Mouse (Mus musculus) lung, embryonic 14.5 days (tissue): ENCODE data around the gene Nabp1. TPM values are rescaled to one million over a fixed set of nuclear protein-coding genes. Genes with fewer than 3 reads are reported as not detected.

Source experiments
- ATAC-seq: fragments of 200-750 bp; cut with Nextera tagmentation; 2 replicates; pipeline ENCODE4 v1.8.0; 2017; ENCODE audit warnings: mild to moderate bottlenecking, moderate TSS enrichment, moderate library complexity; ENCODE audit not compliant: insufficient read depth
- DNase-seq: peaks from one replicate; pipeline ENCODE4 v3.0.0-alpha.2; 2015
- H3K27ac ChIP-seq: fragments of 300-500 bp; sonication (generic); 2 replicates; pipeline ENCODE4 v1.5.1; 2014; ENCODE audit warnings: low read depth, mild to moderate bottlenecking, moderate library complexity
- H3K27me3 ChIP-seq: fragments of 300-500 bp; sonication (generic); 2 replicates; pipeline ENCODE4 v1.6.1; 2014; ENCODE audit warnings: low read length, control low read depth; ENCODE audit not compliant: insufficient read depth
- H3K36me3 ChIP-seq: fragments of 300-500 bp; sonication (generic); 2 replicates; pipeline ENCODE4 v1.6.1; 2014; ENCODE audit warnings: control low read depth; ENCODE audit not compliant: insufficient read depth
- H3K4me1 ChIP-seq: fragments of 300-500 bp; sonication (generic); 2 replicates; pipeline ENCODE4 v1.6.1; 2014; ENCODE audit warnings: antibody characterized with exemption, control low read depth; ENCODE audit not compliant: insufficient read depth
- H3K4me2 ChIP-seq: fragments of 300-500 bp; sonication (generic); 2 replicates; pipeline ENCODE4 v1.6.1; 2014; ENCODE audit warnings: mild to moderate bottlenecking
- H3K4me3 ChIP-seq: fragments of 300-500 bp; sonication (generic); 2 replicates; pipeline ENCODE4 v1.5.1; 2014; ENCODE audit warnings: low read depth, low read length
- H3K9ac ChIP-seq: fragments of 300-500 bp; sonication (generic); 2 replicates; pipeline ENCODE4 v1.6.1; 2014
- H3K9me3 ChIP-seq: fragments of 300-500 bp; sonication (generic); 2 replicates; pipeline ENCODE4 v1.6.1; 2016; ENCODE audit warnings: low read depth, low read length, control low read depth
- CTCF ChIP-seq: IDR thresholded peaks from 2 replicates; pipeline ENCODE4 v1.5.1; 2016; ENCODE audit warnings: antibody characterized with exemption, low read depth
- WGBS: fragments of 180-500 bp; shearing (Covaris S2); extraction: QIAGEN DNeasy Blood & Tissue Kit; methylation state at CpG from one replicate; pipeline ENCODE4 v1.1.7; 2014; 5-methylcytosine and 5-hydroxymethylcytosine counted together
- polyA plus RNA-seq: library from polyadenylated mRNA; unstranded; fragments of >200 nt; fragmentation: Nextera tagmentation; extraction: Ambion mirVana; gene quantifications from 2 replicates; pipeline ENCODE4 v1.2.1, GENCODE M21; 2014

Nabp1 gene
- polyA plus RNA-seq, 1 experiment from 2014 or later = 5.6 TPM

DNA sequence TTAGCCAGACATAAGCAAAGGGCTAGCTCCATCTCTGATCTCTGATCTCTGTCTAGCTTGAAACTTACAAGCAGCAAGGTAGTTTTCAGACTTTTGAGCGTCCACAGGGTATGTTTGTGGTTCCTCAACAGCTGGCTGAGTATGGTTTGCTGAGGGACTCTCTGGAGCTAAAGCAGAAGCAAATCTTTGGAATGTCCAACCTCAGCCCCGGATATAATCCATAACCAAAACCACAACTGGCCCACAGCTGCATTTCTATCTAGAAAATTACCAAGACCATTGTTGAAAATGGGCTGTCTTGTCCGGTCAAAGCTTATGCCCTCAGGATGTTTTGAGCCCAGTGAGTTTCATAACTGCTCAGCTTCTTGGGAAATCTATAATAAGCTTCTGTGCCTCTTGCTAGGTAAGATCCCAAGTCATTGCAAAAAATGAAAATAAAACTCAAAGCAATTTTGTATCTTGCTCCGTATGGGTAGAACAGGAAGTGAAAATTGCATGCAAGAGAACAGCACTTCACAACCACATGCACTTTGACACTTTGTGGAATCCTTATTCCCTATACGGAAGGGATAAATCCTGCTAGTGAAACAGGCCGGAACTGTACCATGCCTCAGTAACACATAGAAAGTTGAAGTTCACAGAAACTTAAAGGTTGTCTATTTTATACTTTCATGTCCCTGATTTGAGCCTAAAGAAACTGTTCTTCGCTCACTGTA, 15.5 kb upstream of the Nabp1 start:
- ATAC-seq = no peak
- TF ChIP-seq CTCF = no peak
- Histone ChIP-seq H3K27ac (no peak overlapping the region), H3K9ac (no peak overlapping the region), H3K9me3 (no peaks in the 10 kb centered on the region), H3K4me3 (no peak overlapping the region), H3K4me1 (no peaks in the 10 kb centered on the region), H3K27me3 (no peaks in the 10 kb centered on the region), H3K36me3 (no peaks in the 10 kb centered on the region), H3K4me2 (no peak overlapping the region)
- WGBS = 80% methylated on average over 7 of the region's 7 CpGs
- DNase-seq = no peak

- Histone ChIP-seq H3K27ac (no peak overlapping the region), H3K9ac (no peak overlapping the region)
- WGBS = 77% methylated on average over 1 of the region's 1 CpGs
These were observed 8.1 kb upstream of the Nabp1 start for GRCm38 (mm10) chr1:51486291-51486690.

GRCm38 (mm10) chr1:51480386-51480785, 2.2 kb upstream of the Nabp1 start:
- H3K4me1 ChIP-seq = no peaks in the 10 kb centered on the region
- no peak overlapping the region for H3K9ac ChIP-seq
- no peak for TF ChIP-seq CTCF
- no peak overlapping the region for H3K4me3 ChIP-seq
- H3K27ac ChIP-seq = no peak overlapping the region; the same call in 1 of the 2 replicates
- no peaks in the 10 kb centered on the region for H3K27me3 ChIP-seq
- H3K36me3 ChIP-seq = no peaks in the 10 kb centered on the region
- no peak for ATAC-seq
- H3K9me3 ChIP-seq = no peaks in the 10 kb centered on the region
- no peak for DNase-seq
- H3K4me2 ChIP-seq = no peak overlapping the region

More at GRCm38 (mm10) chr1:51486291-51486690, 8.1 kb upstream of the Nabp1 start:
- Histone ChIP-seq H3K36me3 (no peaks in the 10 kb centered on the region), H3K4me3 (no peak overlapping the region), H3K4me2 (no peak overlapping the region), H3K9me3 (no peaks in the 10 kb centered on the region), H3K27me3 (no peaks in the 10 kb centered on the region), H3K4me1 (no peaks in the 10 kb centered on the region)
- ATAC-seq (no peak), DNase-seq (no peak)
- TF ChIP-seq CTCF = no peak

DNA sequence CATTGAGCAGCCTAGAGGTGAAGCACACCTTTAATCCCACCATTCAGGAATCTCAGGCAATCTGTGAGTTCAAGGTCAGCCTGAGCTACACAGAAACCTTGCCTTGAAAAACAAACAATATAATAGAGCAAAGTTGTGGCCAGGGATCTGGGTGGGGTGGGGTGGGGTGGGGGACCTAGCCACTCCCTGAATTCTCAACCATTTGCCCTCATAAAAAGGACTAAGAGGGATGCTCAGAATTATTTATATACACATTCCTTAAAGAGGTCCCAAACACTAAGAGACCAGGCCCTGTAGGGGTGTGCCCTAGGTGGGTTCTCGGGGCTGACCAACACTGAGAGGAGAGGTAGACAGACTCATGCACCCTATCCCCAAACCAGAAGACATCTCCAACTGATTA, 1.5 kb upstream of the Nabp1 start:
- DNase-seq (no peak), ATAC-seq (no peak)
- TF ChIP-seq CTCF = no peak
- H3K9ac ChIP-seq = no peak overlapping the region
- 97% methylated on average over 1 of the region's 1 CpGs for WGBS
- no peak overlapping the region for H3K4me2 ChIP-seq
- H3K27ac ChIP-seq = no peak overlapping the region
- no peaks in the 10 kb centered on the region for H3K36me3 ChIP-seq
- H3K4me1 ChIP-seq = no peaks in the 10 kb centered on the region
- no peaks in the 10 kb centered on the region for H3K9me3 ChIP-seq
- H3K27me3 ChIP-seq = no peaks in the 10 kb centered on the region
- no peak overlapping the region for H3K4me3 ChIP-seq

DNA sequence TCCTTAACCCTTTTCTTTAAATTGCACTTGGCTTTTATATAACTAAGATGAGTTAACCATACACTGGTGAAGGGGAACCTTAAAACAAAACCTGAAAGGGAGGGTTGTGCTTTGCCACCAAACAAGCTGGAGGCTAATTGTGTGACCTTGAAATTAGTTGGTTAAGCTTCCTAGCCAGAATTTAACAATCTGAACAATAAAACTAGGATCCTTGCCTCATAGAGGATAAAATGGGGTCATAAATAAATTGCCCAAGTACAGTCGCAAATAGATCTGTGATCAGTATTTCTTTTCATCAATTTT, 753 bp upstream of the Nabp1 start:
- Histone ChIP-seq H3K27ac (no peak overlapping the region), H3K27me3 (no peaks in the 10 kb centered on the region), H3K4me3 (peak overlapping the region; percentile 63), H3K9me3 (no peaks in the 10 kb centered on the region), H3K4me2 (peak overlapping the region; percentile 95), H3K36me3 (no peaks in the 10 kb centered on the region), H3K9ac (peak overlapping the region; percentile 47), H3K4me1 (no peaks in the 10 kb centered on the region)
- ATAC-seq (no peak), DNase-seq (no peak)
- TF ChIP-seq CTCF = no peak
- 77% methylated on average over 1 of the region's 1 CpGs for WGBS

DNA sequence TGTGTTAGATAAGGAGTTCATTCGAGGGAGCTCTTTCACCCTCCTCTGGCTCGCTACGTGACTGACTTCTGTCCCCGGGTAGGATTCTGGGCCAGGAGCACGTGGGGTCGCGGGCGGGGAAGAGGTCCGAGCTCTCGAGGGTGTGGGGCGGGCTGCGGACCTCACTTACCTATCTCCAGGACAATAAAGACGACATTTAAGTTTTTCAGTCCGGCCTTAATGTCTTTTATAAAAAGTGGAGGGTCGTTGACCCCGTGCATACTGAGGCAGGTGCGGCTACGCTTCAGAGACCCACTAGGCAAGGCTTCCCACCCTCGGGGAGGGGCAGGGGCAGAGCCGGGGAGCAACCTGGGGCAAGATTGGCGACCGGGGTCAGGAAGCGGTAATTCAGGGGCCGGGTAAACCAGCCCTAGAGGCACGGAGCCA, 556 bp downstream of the Nabp1 start:
- H3K4me3 ChIP-seq = peak overlapping the region; percentile 63
- peak overlapping the region; percentile 95 for H3K4me2 ChIP-seq
- H3K27ac ChIP-seq = peak overlapping the region; percentile 81
- under 1% methylated on average over 25 of the region's 25 CpGs for WGBS
- DNase-seq (peak; percentile 32), ATAC-seq (peak; percentile 36)
- H3K9me3 ChIP-seq = no peaks in the 10 kb centered on the region
- no peaks in the 10 kb centered on the region for H3K4me1 ChIP-seq
- peak overlapping the region; percentile 75 for H3K9ac ChIP-seq
- TF ChIP-seq CTCF = no peak
- peaks cover under 1% of the 10 kb centered on the region; the same call in 1 of the 2 replicates for H3K36me3 ChIP-seq
- no peaks in the 10 kb centered on the region for H3K27me3 ChIP-seq

GRCm38 (mm10) chr1:51476405-51476804, 1.8 kb downstream of the Nabp1 start:
- Histone ChIP-seq H3K27ac (no peak overlapping the region), H3K4me2 (no peak overlapping the region), H3K4me3 (no peak overlapping the region), H3K27me3 (no peaks in the 10 kb centered on the region), H3K36me3 (peaks cover 3% of the 10 kb centered on the region; the same call in 1 of the 2 replicates), H3K4me1 (no peaks in the 10 kb centered on the region), H3K9ac (no peak overlapping the region), H3K9me3 (no peaks in the 10 kb centered on the region)
- no peak for ATAC-seq
- no peak for DNase-seq
- whole genome bisulfite sequencing = 63% methylated on average over 1 of the region's 1 CpGs
- no peak for TF ChIP-seq CTCF
